ENCODE assay signal across 8 mouse cellular contexts in genomic region chr5:35388491-35389111, GRCm38 (mm10). TPM values are rescaled to one million over a fixed set of nuclear protein-coding genes. Genes with fewer than 3 reads are reported as not detected.
DNase-seq lines count a peak whose midpoint lies in the region; ATAC-seq lines count a peak whose summit lies in the region.

Gene Hmx1, plus strand, starts transcription at chr5:35389108.

- DNase-seq in left cerebral cortex, postnatal 4 days = peak; percentile 45
- no peak for DNase-seq in left cerebral cortex, adult 9 months (ENCODE audit: low spot score in 2 of 2)
- peak; percentile 51 for DNase-seq in liver
- DNase-seq in cerebellum, adult 18-20 months = no peak
- DNase-seq in thymus, postnatal 36 days = no peak
- DNase-seq in layer of hippocampus, postnatal 36 days = no peak

- H3K36me3 ChIP-seq in forebrain, embryonic 12.5 days (replicated peaks) = no peaks in the 10 kb centered on the region
- no peaks in the 10 kb centered on the region for H3K36me3 ChIP-seq in stomach, embryonic 15.5 days

- H3K9ac ChIP-seq in forebrain, embryonic 12.5 days = peak within 1 kb of the TSS; percentile 17; the same call in 1 of the 2 replicates
- no peak within 1 kb of the TSS for H3K9ac ChIP-seq in stomach, embryonic 15.5 days

- peaks cover 100% of the 10 kb centered on the region for H3K27me3 ChIP-seq in forebrain, embryonic 12.5 days
- H3K27me3 ChIP-seq in stomach, embryonic 15.5 days (replicated peaks) = peaks cover 100% of the 10 kb centered on the region

- H3K4me3 ChIP-seq in forebrain, embryonic 12.5 days (replicated peaks) = peak within 1 kb of the TSS; percentile 54
- peak within 1 kb of the TSS; percentile 51 for H3K4me3 ChIP-seq in stomach, embryonic 15.5 days (replicated peaks)

- peaks cover 27% of the 10 kb centered on the region for H3K4me1 ChIP-seq in forebrain, embryonic 12.5 days
- H3K4me1 ChIP-seq in stomach, embryonic 15.5 days = peaks cover 23% of the 10 kb centered on the region

- ATAC-seq in forebrain, embryonic 12.5 days (ENCODE audit: low FRiP score) = peak; percentile 95
- ATAC-seq in stomach, embryonic 15.5 days (ENCODE audit: insufficient read depth, low FRiP score, low read depth) = peak; percentile 70

- H3K4me2 ChIP-seq in forebrain, embryonic 12.5 days = peak within 1 kb of the TSS; percentile 75
- H3K4me2 ChIP-seq in stomach, embryonic 15.5 days = peak within 1 kb of the TSS; percentile 81

- under 1% methylated on average over 50 of the region's 71 CpGs for WGBS in forebrain, embryonic 12.5 days
- WGBS in stomach, embryonic 15.5 days = under 1% methylated on average over 56 of the region's 71 CpGs

- no peaks in the 10 kb centered on the region for H3K9me3 ChIP-seq in forebrain, embryonic 12.5 days
- H3K9me3 ChIP-seq in stomach, embryonic 15.5 days = no peaks in the 10 kb centered on the region

- intact Hi-C loops in left cerebral cortex, postnatal 4 days (cut with DNase I) = no loop called here

- H3K27ac ChIP-seq in forebrain, embryonic 12.5 days = no peak within 1 kb of the TSS
- no peak within 1 kb of the TSS for H3K27ac ChIP-seq in stomach, embryonic 15.5 days

RNA-seq across cellular contexts. Expression of gene Hmx1, which starts in this region (rescaled TPM):
- total RNA-seq in left cerebral cortex, postnatal 4 days (2021) = not detected
- 0.51 and 0.86 TPM in 2 replicates for polyA plus RNA-seq in forebrain, embryonic 12.5 days (2016; fragmentation: Nextera tagmentation; extraction: Ambion mirVana)
- polyA plus RNA-seq in stomach, embryonic 15.5 days (2015; fragmentation: Nextera tagmentation; extraction: Ambion mirVana) = 0.36 TPM in 1 of 2 replicates, not detected in the other
- not detected for total RNA-seq in layer of hippocampus, postnatal 36 days (2021)

Comparison
In these comparisons a context has a peak if more than half of its experiments do, and no peak if none do; other contexts are left out.
1. Peak in DNase-seq in left cerebral cortex, postnatal 4 days; RNA of the gene not detected or under 1 TPM.
2. Peak in ATAC-seq, H3K4me3 ChIP-seq, H3K9ac ChIP-seq and H3K4me2 ChIP-seq in forebrain, embryonic 12.5 days; RNA of the gene not detected or under 1 TPM.
3. Peak in ATAC-seq, H3K4me3 ChIP-seq and H3K4me2 ChIP-seq in stomach, embryonic 15.5 days; RNA of the gene not detected or under 1 TPM.